Mouse (Mus musculus): Measurements from ENCODE around the gene Upp2.

- TF ChIP-seq CTCF (IDR thresholded peaks at IDR 0.05; ENCODE audit: low read depth, low read length) (no peak), TAL1 (conservative IDR thresholded peaks at IDR 0.05; ENCODE audit: low read depth, low read length) (no peak)
Observed at GRCm38 (mm10) chr2:58625681-58626080, 58.6 kb downstream of the Upp2 start.
